Mouse (Mus musculus): ENCODE results near the gene Pex3. TPM values are rescaled to one million over a fixed set of nuclear protein-coding genes. Genes with fewer than 3 reads are reported as not detected.
"Not testable (repeated sequence)": the region's sequence is repeated elsewhere in the genome, so short reads cannot be mapped to it uniquely, and the experiment has no call there.

Gene Pex3
- total RNA-seq, 2 experiments from 2014 or later = 26.0 to 30.3 TPM

- DNase-seq (ENCODE audit: extremely low spot score in 1 of 2, low spot score in 1 of 2) = no peak
Observed at GRCm38 (mm10) chr10:13539769-13540333, 13.1 kb downstream of the Pex3 start.

GRCm38 (mm10) chr10:13536706-13537105, 16.2 kb downstream of the Pex3 start:
- no peak for DNase-seq (ENCODE audit: extremely low spot score in 1 of 2, low spot score in 1 of 2)

GRCm38 (mm10) chr10:13534751-13535150, 18.2 kb downstream of the Pex3 start:
- no peak for DNase-seq (ENCODE audit: extremely low spot score in 1 of 2, low spot score in 1 of 2)

- no peak for DNase-seq (ENCODE audit: extremely low spot score in 1 of 2, low spot score in 1 of 2)
Observed at GRCm38 (mm10) chr10:13528155-13528554, 24.8 kb downstream of the Pex3 start.

GRCm38 (mm10) chr10:13521857-13522256, 31.1 kb downstream of the Pex3 start:
- DNase-seq (ENCODE audit: extremely low spot score in 1 of 2, low spot score in 1 of 2) = no peak

- DNase-seq (ENCODE audit: extremely low spot score in 1 of 2, low spot score in 1 of 2) = no peak
Observed at GRCm38 (mm10) chr10:13502371-13502770, 50.6 kb downstream of the Pex3 start.

- not testable (repeated sequence) for DNase-seq (ENCODE audit: extremely low spot score in 1 of 2, low spot score in 1 of 2)
Observed at GRCm38 (mm10) chr10:13501533-13501932, 51.4 kb downstream of the Pex3 start.

GRCm38 (mm10) chr10:13500938-13501496, 51.9 kb downstream of the Pex3 start:
- peak; percentile 83 for DNase-seq (ENCODE audit: extremely low spot score in 1 of 2, low spot score in 1 of 2)

- no peak for DNase-seq (ENCODE audit: extremely low spot score in 1 of 2, low spot score in 1 of 2)
Observed at GRCm38 (mm10) chr10:13500473-13500872, 52.5 kb downstream of the Pex3 start.

GRCm38 (mm10) chr10:13499331-13499730, 53.6 kb downstream of the Pex3 start, which contains the start of gene Fuca2:
Gene Fuca2 (plus strand): TSS chr10:13499540.
- no peak for DNase-seq (ENCODE audit: extremely low spot score in 1 of 2, low spot score in 1 of 2)

- DNase-seq (ENCODE audit: extremely low spot score in 1 of 2, low spot score in 1 of 2) = no peak
Observed at GRCm38 (mm10) chr10:13496315-13496714, 56.6 kb downstream of the Pex3 start.

GRCm38 (mm10) chr10:13493978-13494686, 58.8 kb downstream of the Pex3 start:
- no peak for DNase-seq (ENCODE audit: extremely low spot score in 1 of 2, low spot score in 1 of 2)

- no peak for DNase-seq (ENCODE audit: extremely low spot score in 1 of 2, low spot score in 1 of 2)
Observed at GRCm38 (mm10) chr10:13489671-13490070, 63.3 kb downstream of the Pex3 start.

GRCm38 (mm10) chr10:13485958-13486357, 67.0 kb downstream of the Pex3 start:
- DNase-seq (ENCODE audit: extremely low spot score in 1 of 2, low spot score in 1 of 2) = no peak

GRCm38 (mm10) chr10:13479341-13479740, 73.6 kb downstream of the Pex3 start:
- no peak for DNase-seq (ENCODE audit: extremely low spot score in 1 of 2, low spot score in 1 of 2)

- DNase-seq (ENCODE audit: extremely low spot score in 1 of 2, low spot score in 1 of 2) = no peak
Observed at GRCm38 (mm10) chr10:13475121-13475520, 77.8 kb downstream of the Pex3 start.

- DNase-seq (ENCODE audit: extremely low spot score in 1 of 2, low spot score in 1 of 2) = peak in 1 of 2 experiments; percentile 3
Observed at GRCm38 (mm10) chr10:13474568-13474955, 78.4 kb downstream of the Pex3 start.

Other genes starting within 250 kb of the Pex3 start
- gene Phactr2, start 78.7 kb downstream of the Pex3 start, total RNA-seq (2021) = 10 to 100 TPM; 20.1 to 20.6 TPM
- gene Fuca2, start 53.6 kb downstream of the Pex3 start, total RNA-seq (2021) = 10 to 100 TPM; 38.5 to 46.5 TPM
- 1 to 10 TPM; 8.1 to 8.9 TPM for gene Adat2, start 248 bp downstream of the Pex3 start, total RNA-seq (2021)

Measured in layer of hippocampus, postnatal 25 days (tissue).